Mouse (Mus musculus) liver, postnatal 0 days (tissue): Measurements from ENCODE around the gene Eps8l3.

Experiments
- CTCF ChIP-seq: sonication (generic); IDR thresholded peaks from 2 replicates; pipeline ENCODE4 v1.5.1; 2016; ENCODE audit warnings: antibody characterized with exemption, low read depth
- EP300 ChIP-seq: IDR thresholded peaks from 2 replicates; pipeline ENCODE4 v1.6.1; 2016; ENCODE audit warnings: antibody characterized with exemption, low read depth, mild to moderate bottlenecking

DNA sequence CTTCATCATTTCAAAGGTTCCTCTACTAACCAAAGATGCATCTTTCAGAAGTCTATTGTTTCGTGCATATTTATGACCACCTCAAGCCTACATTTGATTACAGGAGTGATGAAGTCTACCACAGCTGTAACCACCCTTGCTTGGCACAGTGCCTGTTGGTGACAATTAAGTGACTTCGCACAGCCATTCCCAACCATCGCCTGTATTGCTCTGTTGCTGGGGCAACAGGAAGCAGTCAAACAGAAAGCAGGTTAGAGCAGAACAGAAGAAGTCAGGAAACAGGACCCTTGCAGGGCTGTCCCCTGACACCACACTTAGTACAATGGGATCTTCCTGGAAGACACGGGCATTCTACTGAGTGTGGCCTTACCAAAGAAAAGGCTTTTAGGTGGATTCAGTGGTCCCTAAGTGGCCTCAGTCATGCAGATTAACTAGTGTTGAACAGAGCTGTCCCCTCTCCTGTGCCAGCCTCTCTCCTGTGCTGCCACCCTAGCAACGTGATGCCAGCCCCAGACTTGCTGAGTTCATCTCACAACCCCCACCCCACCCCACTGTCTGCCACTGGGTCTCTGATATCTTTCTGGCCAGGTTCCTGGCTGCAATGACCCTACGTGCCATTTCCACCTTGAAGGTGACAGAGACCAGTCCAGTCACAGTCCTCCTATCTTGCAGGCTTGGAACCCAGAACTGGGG is 27.9 kb upstream of the Eps8l3 start:
- no peak for TF ChIP-seq CTCF
- TF ChIP-seq EP300 = no peak
